Mouse (Mus musculus): ENCODE measurements around the gene Unc13b. TPM values are rescaled to one million over a fixed set of nuclear protein-coding genes. Genes with fewer than 3 reads are reported as not detected.

Gene Unc13b
- 1 to 10 TPM; 2.9 to 3.0 TPM for total RNA-seq (2021)
- long read RNA-seq, experiment 1, partial matches to known transcripts: 1 of 1 reads
- long read RNA-seq, experiment 1, other reads (novel, unspliced or antisense): 0 of 1 reads
- long read RNA-seq, experiment 2, partial matches to known transcripts: 0 of 1 reads
- long read RNA-seq, experiment 2, other reads (novel, unspliced or antisense): 1 of 1 reads

- DNase-seq: peak; percentile 89
Measured at GRCm38 (mm10) chr4:43058753-43059654, at the start of gene Unc13b. Gene Unc13b, plus strand, starts transcription at chr4:43058953.

DNA sequence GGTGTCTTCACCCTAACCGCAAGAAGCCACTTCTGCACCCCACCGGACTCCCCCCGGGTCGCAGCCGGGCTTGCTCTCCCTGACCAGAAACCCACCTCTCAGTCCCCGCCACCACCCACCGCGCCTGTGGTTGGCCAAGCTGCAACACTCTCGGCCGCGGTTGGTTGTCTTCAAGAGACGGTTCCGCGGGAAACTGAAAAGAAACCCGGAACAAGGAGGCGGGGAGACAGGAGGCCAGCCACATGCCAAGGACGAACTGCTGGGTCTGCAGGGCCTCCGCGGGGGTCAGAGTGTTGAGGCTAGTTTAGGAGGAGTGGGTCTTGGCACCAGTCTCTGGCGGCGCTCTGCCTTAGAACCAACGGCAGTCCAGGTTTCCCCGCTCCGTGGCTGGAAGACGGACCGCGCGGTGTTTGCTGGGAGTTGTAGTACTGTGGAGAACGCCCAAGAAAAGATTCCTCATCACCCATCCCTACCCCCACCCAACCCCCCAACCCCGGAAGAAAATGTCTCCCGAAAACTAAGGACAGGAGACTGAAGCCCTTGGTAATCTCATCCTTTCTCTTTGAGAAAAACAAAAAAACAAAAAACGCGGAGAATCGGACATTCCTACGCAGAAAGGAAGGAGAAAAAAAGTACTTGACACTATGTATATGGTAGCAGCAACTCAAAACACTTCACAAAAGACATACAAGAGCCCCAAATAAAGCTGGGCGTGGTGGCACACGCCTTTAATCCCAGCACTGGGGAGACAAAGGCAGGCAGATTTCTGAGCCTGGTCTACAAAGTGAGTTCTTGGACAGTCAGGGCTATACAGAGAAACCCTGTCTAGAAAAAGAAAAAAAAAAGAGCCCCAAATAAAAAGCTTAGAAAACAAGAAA is 48.4 kb upstream of the Unc13b start, which contains the start of gene Fancg:
Gene Fancg (minus strand): TSS at position 346 of the 878 bp plus-strand sequence.
- peak; percentile 81 for DNase-seq

DNA sequence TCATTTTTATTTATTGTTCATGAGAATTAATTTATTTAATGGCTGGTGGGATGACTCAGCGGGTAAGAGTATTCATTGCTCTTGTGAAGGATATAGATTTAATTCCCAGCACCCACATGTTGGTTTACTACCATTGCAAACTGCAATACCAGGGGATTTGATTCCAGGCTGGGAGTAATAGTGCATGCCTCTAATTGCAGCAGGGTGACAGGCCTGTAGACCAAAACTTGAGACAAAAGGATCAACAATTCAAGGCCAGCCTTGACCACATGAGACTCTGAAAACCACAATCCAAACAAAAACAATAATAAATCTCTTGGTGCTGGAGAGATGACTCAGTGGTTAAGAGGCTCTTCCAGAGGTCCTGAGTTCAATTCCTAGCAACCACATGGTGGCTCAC is 46.7 kb upstream of the Unc13b start:
- no peak for DNase-seq

DNA sequence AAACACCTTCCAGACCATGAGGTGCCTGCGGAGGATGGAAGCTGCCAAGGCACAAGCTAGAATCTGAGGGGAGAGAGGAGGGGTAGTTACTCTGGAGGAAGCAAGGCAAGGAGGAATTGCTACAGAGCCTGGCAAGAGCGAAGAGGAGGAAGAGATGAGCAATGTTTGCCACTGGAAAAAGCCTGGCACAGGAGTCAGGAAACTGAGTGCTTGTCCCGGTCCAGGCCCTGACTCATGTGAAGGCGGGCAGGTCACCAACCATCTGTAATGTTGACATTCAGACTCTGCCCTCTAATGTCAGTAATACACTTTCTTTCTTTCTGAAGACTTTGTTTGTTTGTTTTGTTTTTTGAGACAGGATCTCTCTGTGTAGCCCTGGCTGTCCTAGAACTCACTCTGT is 40.6 kb upstream of the Unc13b start:
- DNase-seq: no peak

GRCm38 (mm10) chr4:43019176-43019575 is 39.6 kb upstream of the Unc13b start:
- DNase-seq: no peak

- DNase-seq: no peak
Measured at GRCm38 (mm10) chr4:43019641-43020465, 38.9 kb upstream of the Unc13b start.

GRCm38 (mm10) chr4:43020876-43021275 is 37.9 kb upstream of the Unc13b start:
- no peak for DNase-seq

- no peak for DNase-seq
Measured at GRCm38 (mm10) chr4:43021341-43021740, 37.4 kb upstream of the Unc13b start.

GRCm38 (mm10) chr4:43024673-43025072 is 34.1 kb upstream of the Unc13b start:
- DNase-seq: no peak

DNA sequence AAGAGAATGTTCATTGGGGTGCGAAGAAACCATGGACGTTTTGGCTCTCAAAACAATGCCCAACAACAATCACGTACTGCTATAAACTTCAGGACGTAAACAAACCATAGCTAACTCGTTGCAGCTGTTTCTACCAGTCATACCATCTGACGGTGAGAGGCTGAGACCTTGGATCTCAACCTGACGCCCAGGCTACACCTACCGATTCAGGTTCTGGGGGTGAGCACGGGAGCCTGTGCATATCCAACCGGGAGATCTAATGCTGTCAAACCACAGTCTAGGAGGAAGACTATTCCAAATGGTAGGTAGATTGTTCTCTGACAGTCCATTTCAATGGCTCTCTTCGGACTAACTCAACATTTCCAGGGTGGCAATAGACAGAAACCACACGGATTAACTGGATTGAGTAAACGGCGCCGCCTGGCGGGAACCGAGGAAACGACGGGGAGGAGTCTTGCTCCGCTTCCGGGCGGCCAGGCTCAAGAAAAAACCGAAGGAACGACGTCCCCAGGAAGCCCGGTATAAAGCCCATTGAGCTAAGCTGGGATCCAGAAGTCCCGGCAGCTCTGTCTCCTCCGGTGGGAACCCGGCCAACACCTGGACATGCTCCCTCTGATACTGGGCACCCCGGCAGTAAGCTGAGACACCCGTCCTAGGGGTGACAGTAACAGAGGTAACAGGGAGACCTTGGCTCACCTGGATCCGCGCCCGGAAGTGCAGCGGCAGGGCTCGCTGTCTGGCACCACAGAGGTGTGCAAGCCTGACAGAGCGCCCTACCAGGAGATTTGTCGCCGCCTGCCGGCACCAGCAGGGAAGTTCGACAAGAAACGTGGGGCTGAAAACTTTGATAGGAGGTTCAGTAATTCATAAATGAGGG is 33.4 kb upstream of the Unc13b start, which contains the start of gene Pigo:
Gene Pigo (minus strand): TSS at position 736 of the 877 bp plus-strand sequence.
- DNase-seq: peak; percentile 89

DNA sequence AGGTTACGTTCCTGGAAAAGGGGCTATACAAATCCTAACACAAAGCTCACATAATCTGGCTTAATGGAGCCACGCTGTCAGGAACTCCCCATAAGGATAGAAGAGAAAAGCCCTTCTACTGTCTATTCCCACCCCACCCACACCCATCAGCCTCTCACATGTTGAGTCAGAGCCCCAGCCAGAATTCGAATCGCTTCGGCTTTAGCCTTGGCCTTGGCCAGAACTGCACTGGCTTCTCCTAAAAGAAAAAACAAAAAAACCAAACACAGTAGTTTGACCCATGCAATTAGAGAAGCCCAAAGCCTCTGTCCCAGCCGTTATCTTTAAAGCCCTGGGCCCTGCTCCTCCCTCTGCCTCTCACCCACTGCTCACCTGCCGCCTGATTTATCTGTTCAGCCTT is 29.6 kb upstream of the Unc13b start:
- no peak for DNase-seq

- no peak for DNase-seq
Measured at GRCm38 (mm10) chr4:43029749-43030148, 29.0 kb upstream of the Unc13b start.

DNA sequence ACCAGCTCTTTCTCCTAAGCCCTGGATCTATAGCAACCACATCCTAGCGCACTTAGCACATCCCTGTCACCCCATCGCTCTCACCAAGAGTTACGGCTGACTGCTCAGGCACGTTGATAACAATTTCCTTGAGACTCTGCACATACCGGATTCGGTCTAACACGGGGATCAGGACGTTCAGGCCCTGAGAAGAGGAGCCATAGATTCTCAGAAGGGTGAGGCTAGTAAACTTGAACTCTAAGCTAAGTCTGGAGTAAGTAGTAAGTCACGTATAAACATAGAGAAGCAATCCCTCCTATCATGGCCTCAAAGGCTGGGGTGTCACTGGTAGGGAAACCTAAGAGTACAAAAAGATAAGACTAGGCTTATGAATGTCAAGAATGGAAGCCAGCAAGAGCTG is 28.4 kb upstream of the Unc13b start:
- no peak for DNase-seq

DNA sequence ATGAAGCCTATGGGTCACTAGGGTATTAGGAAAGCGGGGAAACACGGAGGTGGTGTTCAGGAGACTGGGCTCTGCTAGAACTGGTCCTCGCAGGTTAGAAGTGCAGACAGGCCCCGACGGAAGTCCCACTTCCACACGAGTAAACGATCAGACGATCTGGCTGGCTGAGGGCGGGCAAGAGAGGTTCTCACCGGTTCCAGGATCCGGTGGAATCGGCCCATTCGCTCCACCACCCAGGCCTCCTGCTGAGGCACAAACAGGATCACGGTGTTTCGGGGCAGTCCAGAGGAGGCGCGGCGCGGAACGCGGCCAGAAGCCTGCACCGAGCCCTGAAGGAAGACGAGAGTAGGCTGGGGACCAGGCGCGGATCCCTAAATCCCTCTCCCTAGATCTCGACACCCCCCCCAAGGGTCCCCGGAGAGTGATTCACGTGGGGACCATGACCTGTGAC is 27.9 kb upstream of the Unc13b start:
- no peak for DNase-seq

DNA sequence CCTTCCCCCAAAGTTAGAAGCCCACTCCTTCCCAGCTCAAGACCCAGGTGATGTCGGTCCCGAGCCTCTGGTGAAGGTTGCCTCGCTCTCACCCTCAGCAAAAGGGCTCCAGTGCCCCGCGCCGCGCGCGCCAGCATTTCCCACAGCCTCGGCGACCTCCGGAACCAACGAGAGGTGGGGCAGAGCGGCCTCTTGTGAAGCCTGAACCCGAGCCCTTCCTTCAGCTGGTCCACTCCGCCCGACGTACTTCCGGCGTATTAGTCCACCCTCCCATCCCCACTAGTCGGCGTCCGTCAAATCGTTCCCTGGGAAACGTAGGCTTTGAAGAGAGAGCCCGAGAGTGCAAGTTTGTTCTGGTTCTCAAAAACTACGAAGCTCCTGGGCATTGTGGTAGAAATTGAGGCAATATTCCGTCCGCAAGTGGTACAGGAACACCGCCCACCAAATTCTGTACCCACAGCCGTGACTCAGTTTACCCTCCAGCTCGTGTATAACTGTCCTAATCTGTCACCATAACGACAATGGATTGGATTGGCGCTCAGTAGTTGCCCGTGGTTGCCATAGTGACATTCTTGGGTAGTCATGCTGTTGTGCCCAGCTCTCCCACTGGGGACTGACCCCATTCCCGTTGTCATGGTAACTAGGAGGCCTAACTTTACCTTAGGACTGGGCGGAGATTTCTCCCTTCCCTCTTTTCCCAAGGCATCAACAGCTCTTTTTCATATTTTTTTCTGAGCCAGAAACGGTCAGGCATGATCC is 27.3 kb upstream of the Unc13b start, which contains the start of gene Stoml2:
Gene Stoml2 (minus strand): TSS at position 474 of the 759 bp plus-strand sequence.
- DNase-seq: peak; percentile 88

DNA sequence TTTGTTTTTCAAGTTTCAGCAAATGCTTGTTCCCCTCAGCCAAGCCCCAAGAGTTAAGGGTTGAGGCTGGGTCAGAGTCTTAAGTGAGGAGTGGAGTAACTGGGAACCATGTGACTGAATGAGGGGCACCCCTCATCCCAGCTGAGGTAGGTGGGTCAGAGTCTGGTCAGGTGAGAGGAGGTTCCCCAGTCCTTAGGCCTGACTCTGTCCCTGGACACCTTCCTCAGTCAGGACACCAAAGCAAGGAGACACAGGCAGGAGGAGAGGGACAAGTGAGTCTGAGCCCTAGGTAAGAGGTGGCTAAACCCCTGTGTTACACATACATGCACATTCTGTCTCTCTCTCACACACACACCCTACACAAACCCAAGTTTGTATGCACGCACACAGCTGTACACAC is 26.3 kb upstream of the Unc13b start:
- no peak for DNase-seq

- no peak for DNase-seq
Measured at GRCm38 (mm10) chr4:43033481-43033880, 25.3 kb upstream of the Unc13b start.

- no peak for DNase-seq
Measured at GRCm38 (mm10) chr4:43035851-43036250, 22.9 kb upstream of the Unc13b start.

DNA sequence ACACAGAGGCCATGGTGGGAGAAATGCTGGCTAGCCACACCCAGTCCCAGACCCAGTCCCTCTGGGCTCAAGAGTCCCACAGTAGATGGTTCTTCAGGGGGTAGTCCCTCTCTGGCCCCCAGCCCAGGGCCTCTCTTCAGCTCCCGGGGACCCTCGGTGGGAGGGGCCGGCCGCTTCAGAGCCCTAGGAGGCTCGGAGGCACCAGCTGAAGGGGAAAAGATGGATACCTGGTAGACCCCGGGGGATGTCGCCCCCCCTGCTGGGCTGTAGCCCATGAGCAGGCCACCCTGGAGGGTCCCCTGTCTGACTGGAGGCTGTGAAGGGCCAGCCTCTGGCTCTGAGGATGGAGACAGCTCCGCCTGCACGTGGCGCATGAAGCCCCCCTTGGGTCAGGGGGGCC is 22.4 kb upstream of the Unc13b start:
- DNase-seq: no peak

Data from gastrocnemius, postnatal 25 days (tissue).